Mouse (Mus musculus): ENCODE results near the gene Dpp9. TPM values are rescaled to one million over a fixed set of nuclear protein-coding genes. Genes with fewer than 3 reads are reported as not detected.

Dpp9 gene
- polyA plus RNA-seq, 1 experiment from 2014 or later, result 41.0 TPM

GRCm38 (mm10) chr17:56256239-56256881, 37.7 kb upstream of the Dpp9 start, which contains the start of gene Fem1a:
TSS of gene Fem1a (plus strand) at chr17:56256810.
- Histone ChIP-seq H3K4me1 (peaks cover 39% of the 10 kb centered on the region), H3K4me3 (peak within 1 kb of the TSS; percentile 75), H3K27ac (replicated peaks) (peak within 1 kb of the TSS; percentile 91), H3K9me3 (no peaks in the 10 kb centered on the region), H3K9ac (replicated peaks) (peak within 1 kb of the TSS; percentile 72), H3K4me2 (replicated peaks) (peak within 1 kb of the TSS; percentile 98), H3K36me3 (peaks cover 31% of the 10 kb centered on the region), H3K27me3 (no peaks in the 10 kb centered on the region)
- WGBS, result under 1% methylated on average over 28 of the region's 28 CpGs
- ATAC-seq (ENCODE audit: low FRiP score, low read depth), result peak; percentile 92

- WGBS, result under 1% methylated on average over 32 of the region's 32 CpGs
- H3K27me3 ChIP-seq, result no peaks in the 10 kb centered on the region
These were observed 37.1 kb upstream of the Dpp9 start for GRCm38 (mm10) chr17:56255863-56256238.

GRCm38 (mm10) chr17:56255429-56255828, 36.7 kb upstream of the Dpp9 start:
- H3K9ac ChIP-seq (replicated peaks), result no peak overlapping the region
- H3K4me3 ChIP-seq, result peak overlapping the region; percentile 75
- ATAC-seq (ENCODE audit: low FRiP score, low read depth), result peak; percentile 13

More at GRCm38 (mm10) chr17:56255863-56256238, 37.1 kb upstream of the Dpp9 start:
- Histone ChIP-seq H3K36me3 (peaks cover 26% of the 10 kb centered on the region), H3K9ac (replicated peaks) (peak overlapping the region; percentile 57; the same call in 1 of the 2 replicates), H3K4me3 (peak overlapping the region; percentile 75), H3K9me3 (no peaks in the 10 kb centered on the region), H3K4me2 (replicated peaks) (peak overlapping the region; percentile 73), H3K4me1 (peaks cover 40% of the 10 kb centered on the region), H3K27ac (replicated peaks) (peak overlapping the region; percentile 91)
- peak; percentile 91 for ATAC-seq (ENCODE audit: low FRiP score, low read depth)

GRCm38 (mm10) chr17:56254695-56255094, 36.0 kb upstream of the Dpp9 start:
- Histone ChIP-seq H3K9ac (replicated peaks) (no peak overlapping the region), H3K4me1 (peaks cover 38% of the 10 kb centered on the region), H3K27me3 (no peaks in the 10 kb centered on the region), H3K4me2 (replicated peaks) (no peak overlapping the region), H3K4me3 (no peak overlapping the region), H3K9me3 (no peaks in the 10 kb centered on the region), H3K36me3 (peaks cover 14% of the 10 kb centered on the region), H3K27ac (replicated peaks) (no peak overlapping the region)
- 77% methylated on average over 4 of the region's 4 CpGs for WGBS
- ATAC-seq (ENCODE audit: low FRiP score, low read depth), result no peak

More at GRCm38 (mm10) chr17:56255429-56255828, 36.7 kb upstream of the Dpp9 start:
- Histone ChIP-seq H3K4me2 (replicated peaks) (peak overlapping the region; percentile 73), H3K9me3 (no peaks in the 10 kb centered on the region), H3K27me3 (no peaks in the 10 kb centered on the region), H3K27ac (replicated peaks) (peak overlapping the region; percentile 8; the same call in 1 of the 2 replicates), H3K4me1 (peaks cover 41% of the 10 kb centered on the region), H3K36me3 (peaks cover 22% of the 10 kb centered on the region)
- 20% methylated on average over 9 of the region's 9 CpGs for WGBS

- Histone ChIP-seq H3K4me1 (peaks cover 14% of the 10 kb centered on the region), H3K9ac (replicated peaks) (no peak overlapping the region), H3K9me3 (no peaks in the 10 kb centered on the region), H3K27ac (replicated peaks) (peak overlapping the region; percentile 66), H3K36me3 (no peaks in the 10 kb centered on the region), H3K4me3 (no peak overlapping the region), H3K4me2 (replicated peaks) (peak overlapping the region; percentile 25), H3K27me3 (0 out of 2 replicates have a peak, but pooled peaks cover 9% of the 10 kb centered on the region)
- ATAC-seq (ENCODE audit: low FRiP score, low read depth), result peak; percentile 38; the same call in 1 of the 2 replicates
- WGBS, result 26% methylated on average over 6 of the region's 6 CpGs
These were observed 32.6 kb upstream of the Dpp9 start for GRCm38 (mm10) chr17:56251136-56251829.

GRCm38 (mm10) chr17:56245608-56246007, 26.9 kb upstream of the Dpp9 start:
- 56% methylated on average over 7 of the region's 7 CpGs for WGBS
- no peak overlapping the region for H3K4me2 ChIP-seq (replicated peaks)
- no peaks in the 10 kb centered on the region for H3K9me3 ChIP-seq
- H3K36me3 ChIP-seq, result no peaks in the 10 kb centered on the region
- no peak for ATAC-seq (ENCODE audit: low FRiP score, low read depth)
- H3K27me3 ChIP-seq, result peaks cover 26% of the 10 kb centered on the region
- no peak overlapping the region for H3K27ac ChIP-seq (replicated peaks)
- no peak overlapping the region for H3K9ac ChIP-seq (replicated peaks)
- H3K4me1 ChIP-seq, result peaks cover 6% of the 10 kb centered on the region; the same call in 1 of the 2 replicates
- H3K4me3 ChIP-seq, result no peak overlapping the region

GRCm38 (mm10) chr17:56241541-56242401, 23.1 kb upstream of the Dpp9 start:
- no peaks in the 10 kb centered on the region for H3K36me3 ChIP-seq
- peak overlapping the region; percentile 49 for H3K4me2 ChIP-seq (replicated peaks)
- peaks cover 23% of the 10 kb centered on the region for H3K27me3 ChIP-seq
- no peaks in the 10 kb centered on the region for H3K9me3 ChIP-seq
- peak overlapping the region; percentile 20; the same call in 1 of the 2 replicates for H3K9ac ChIP-seq (replicated peaks)
- H3K4me1 ChIP-seq, result no peaks in the 10 kb centered on the region
- 2% methylated on average over 33 of the region's 33 CpGs for WGBS
- H3K4me3 ChIP-seq, result peak overlapping the region; percentile 39
- no peak overlapping the region for H3K27ac ChIP-seq (replicated peaks)
- ATAC-seq (ENCODE audit: low FRiP score, low read depth), result peak; percentile 69

GRCm38 (mm10) chr17:56233818-56234469, 15.2 kb upstream of the Dpp9 start:
- no peak overlapping the region for H3K27ac ChIP-seq (replicated peaks)
- H3K36me3 ChIP-seq, result no peaks in the 10 kb centered on the region
- H3K4me1 ChIP-seq, result peaks cover 11% of the 10 kb centered on the region
- H3K4me2 ChIP-seq (replicated peaks), result peak overlapping the region; percentile 43
- ATAC-seq (ENCODE audit: low FRiP score, low read depth), result peak; percentile 96
- H3K27me3 ChIP-seq, result peaks cover 7% of the 10 kb centered on the region; the same call in 1 of the 2 replicates
- H3K4me3 ChIP-seq, result no peak overlapping the region
- WGBS, result 4% methylated on average over 14 of the region's 14 CpGs
- H3K9me3 ChIP-seq, result no peaks in the 10 kb centered on the region
- H3K9ac ChIP-seq (replicated peaks), result no peak overlapping the region

- Histone ChIP-seq H3K4me1 (peaks cover 11% of the 10 kb centered on the region), H3K9ac (replicated peaks) (no peak overlapping the region), H3K4me3 (no peak overlapping the region), H3K27ac (replicated peaks) (no peak overlapping the region), H3K36me3 (no peaks in the 10 kb centered on the region), H3K4me2 (replicated peaks) (peak overlapping the region; percentile 43), H3K9me3 (no peaks in the 10 kb centered on the region), H3K27me3 (peaks cover 7% of the 10 kb centered on the region; the same call in 1 of the 2 replicates)
- WGBS, result 52% methylated on average over 8 of the region's 8 CpGs
- ATAC-seq (ENCODE audit: low FRiP score, low read depth), result peak; percentile 41
These were observed 14.7 kb upstream of the Dpp9 start for GRCm38 (mm10) chr17:56233389-56233788.

- Histone ChIP-seq H3K4me1 (peaks cover 11% of the 10 kb centered on the region), H3K9ac (replicated peaks) (no peak overlapping the region), H3K4me3 (no peak overlapping the region), H3K27ac (replicated peaks) (no peak overlapping the region), H3K36me3 (no peaks in the 10 kb centered on the region), H3K9me3 (no peaks in the 10 kb centered on the region), H3K4me2 (replicated peaks) (no peak overlapping the region), H3K27me3 (no peaks in the 10 kb centered on the region; the same call in 1 of the 2 replicates)
- WGBS, result 67% methylated on average over 10 of the region's 10 CpGs
- ATAC-seq (ENCODE audit: low FRiP score, low read depth), result no peak
These were observed 11.2 kb upstream of the Dpp9 start for GRCm38 (mm10) chr17:56229943-56230342.

- H3K4me3 ChIP-seq, result no peak overlapping the region
- no peak overlapping the region for H3K9ac ChIP-seq (replicated peaks)
- H3K36me3 ChIP-seq, result no peaks in the 10 kb centered on the region
- 80% methylated on average over 3 of the region's 3 CpGs for WGBS
- ATAC-seq (ENCODE audit: low FRiP score, low read depth), result no peak
- H3K4me1 ChIP-seq, result no peaks in the 10 kb centered on the region
- H3K9me3 ChIP-seq, result no peaks in the 10 kb centered on the region
- no peaks in the 10 kb centered on the region; the same call in 1 of the 2 replicates for H3K27me3 ChIP-seq
- H3K27ac ChIP-seq (replicated peaks), result no peak overlapping the region
- H3K4me2 ChIP-seq (replicated peaks), result no peak overlapping the region
These were observed 7.9 kb upstream of the Dpp9 start for GRCm38 (mm10) chr17:56226566-56226965.

Data from midbrain, embryonic 12.5 days (tissue).